Mouse (Mus musculus) lung, postnatal 0 days (tissue): ENCODE results near the gene Golph3.

Experiments used
- CTCF ChIP-seq: IDR thresholded peaks from 2 replicates; pipeline ENCODE4 v1.5.1; 2016; ENCODE audit warnings: antibody characterized with exemption, mild to moderate bottlenecking
- EP300 ChIP-seq: IDR thresholded peaks from 2 replicates; pipeline ENCODE4 v1.6.1; 2016; ENCODE audit warnings: antibody characterized with exemption, mild to moderate bottlenecking, control low read depth

DNA sequence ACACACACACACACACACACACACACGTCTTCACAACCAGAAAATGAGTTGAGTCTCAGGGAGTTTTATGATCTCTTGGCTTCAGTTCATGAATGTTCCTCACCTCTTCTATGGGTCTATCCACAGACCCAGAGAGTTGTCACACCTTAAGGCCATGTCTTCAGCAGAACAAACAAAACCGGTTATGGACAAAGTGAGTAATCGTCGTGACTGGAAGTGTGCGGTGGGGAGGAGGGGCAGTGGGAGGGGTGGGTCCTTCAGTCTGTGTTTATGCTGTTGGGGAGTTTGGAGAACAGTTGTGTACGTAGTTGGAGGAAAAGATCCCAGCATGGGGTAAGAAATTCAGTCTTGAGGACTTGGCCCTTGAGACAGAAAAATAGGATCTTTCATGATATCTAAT, 75.8 kb downstream of the Golph3 start:
- no peak for TF ChIP-seq CTCF
- no peak for TF ChIP-seq EP300
